Mouse (Mus musculus) testis, adult 2 months (tissue): ENCODE results near the gene Cdh15. TPM values are rescaled to one million over a fixed set of nuclear protein-coding genes. Genes with fewer than 3 reads are reported as not detected.
A peak's percentile ranks its signal among the peaks of the same experiment; 100 is the strongest.

ENCODE experiments used
- H3K27ac ChIP-seq: fragments of 200-500 bp; 2 replicates; pipeline ENCODE4 v1.5.1; 2012; ENCODE audit warnings: low read depth, low read length; ENCODE audit not compliant: control insufficient read depth, insufficient read depth
- H3K27me3 ChIP-seq: fragments of 200-500 bp; 2 replicates; pipeline ENCODE4 v1.6.1; 2012; ENCODE audit warnings: mild to moderate bottlenecking, low read length, moderate library complexity; ENCODE audit not compliant: control insufficient read depth, insufficient read depth
- H3K36me3 ChIP-seq: fragments of 200-500 bp; 2 replicates; pipeline ENCODE4 v1.6.1; 2012; ENCODE audit warnings: mild to moderate bottlenecking, low read length; ENCODE audit not compliant: control insufficient read depth, insufficient read depth
- H3K4me1 ChIP-seq: fragments of 200-500 bp; 2 replicates; pipeline ENCODE4 v1.6.1; 2012; ENCODE audit warnings: low read length; ENCODE audit not compliant: control insufficient read depth, insufficient read depth
- H3K4me3 ChIP-seq: fragments of 200-500 bp; 2 replicates; pipeline ENCODE4 v1.5.1; 2012; ENCODE audit warnings: low read depth, mild to moderate bottlenecking, low read length, moderate library complexity, mixed read lengths; ENCODE audit not compliant: control insufficient read depth
- CTCF ChIP-seq: fragments of 200-500 bp; IDR thresholded peaks from 2 replicates; pipeline ENCODE4 v1.5.1; 2012; ENCODE audit warnings: low read depth, mild to moderate bottlenecking, inconsistent platforms, low read length, moderate library complexity; ENCODE audit not compliant: control insufficient read depth, insufficient read depth, insufficient replicate concordance
- POLR2A ChIP-seq: fragments of 200-500 bp; IDR thresholded peaks from 2 replicates; pipeline ENCODE4 v1.6.1; 2012; ENCODE audit warnings: low read depth, mild to moderate bottlenecking, inconsistent platforms, low read length, moderate library complexity; ENCODE audit not compliant: control insufficient read depth
- polyA plus RNA-seq: library from polyadenylated mRNA; depleted of rRNA; stranded (reverse); fragments of >200 nt; gene quantifications from 2 replicates; pipeline ENCODE4 v1.2.3, GENCODE M21; 2012

Cdh15 gene
- polyA plus RNA-seq, 1 experiment, result 0.12 TPM

DNA sequence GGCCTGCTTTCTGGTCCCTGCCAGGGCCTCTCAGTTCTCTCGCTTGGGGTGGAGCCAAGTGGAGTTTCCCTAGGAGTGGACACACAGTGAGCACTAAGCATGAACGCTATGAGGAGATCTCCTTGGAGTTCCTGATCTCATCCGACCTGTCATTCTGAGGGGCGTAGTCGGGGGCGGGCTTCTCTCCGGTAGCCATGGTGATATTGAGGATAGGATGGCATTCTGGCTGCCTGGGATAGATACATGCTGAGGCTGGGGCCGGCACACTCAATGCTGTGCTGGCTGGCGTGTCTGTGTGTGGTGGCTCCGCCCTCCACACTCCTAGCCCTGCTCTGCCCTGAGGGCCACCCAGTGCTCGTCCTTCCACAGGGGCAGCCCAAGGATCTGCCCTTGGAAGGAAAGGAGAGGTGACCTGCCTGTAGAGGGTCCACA lies 5.6 kb downstream of the Cdh15 start:
- no peaks in the 10 kb centered on the region for H3K4me1 ChIP-seq
- TF ChIP-seq POLR2A (no peak), CTCF (no peak)
- H3K36me3 ChIP-seq, result no peaks in the 10 kb centered on the region
- H3K27ac ChIP-seq, result no peak overlapping the region
- no peak overlapping the region for H3K4me3 ChIP-seq
- H3K27me3 ChIP-seq, result no peaks in the 10 kb centered on the region

- H3K27me3 ChIP-seq, result no peaks in the 10 kb centered on the region
- no peak for TF ChIP-seq CTCF
- no peak for TF ChIP-seq POLR2A
- H3K27ac ChIP-seq, result no peak overlapping the region
- H3K4me3 ChIP-seq, result no peak overlapping the region
- H3K4me1 ChIP-seq, result no peaks in the 10 kb centered on the region
- no peaks in the 10 kb centered on the region for H3K36me3 ChIP-seq
These were observed 6.6 kb downstream of the Cdh15 start for GRCm38 (mm10) chr8:122854388-122854787.

DNA sequence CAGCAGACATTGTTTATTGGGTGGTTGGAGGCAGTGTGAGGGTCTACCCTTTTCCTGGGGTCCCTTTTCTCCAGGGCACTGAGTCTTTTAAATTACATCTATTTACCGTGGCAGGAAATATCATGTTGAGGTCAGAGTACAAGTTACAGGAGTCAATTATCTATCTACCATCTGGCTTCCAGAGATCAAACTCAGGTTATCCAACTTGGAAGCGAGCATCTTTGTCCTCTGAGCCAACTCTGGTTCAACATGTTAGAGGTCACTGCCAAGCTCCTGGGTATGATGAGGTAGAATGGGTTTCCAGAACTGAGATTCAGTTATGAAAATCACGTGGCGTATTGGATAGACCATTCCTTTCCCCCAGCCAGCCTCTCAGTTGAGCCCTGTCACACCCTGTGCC lies 7.4 kb downstream of the Cdh15 start:
- no peak overlapping the region for H3K4me3 ChIP-seq
- H3K27ac ChIP-seq, result no peak overlapping the region
- H3K4me1 ChIP-seq, result no peaks in the 10 kb centered on the region
- no peaks in the 10 kb centered on the region for H3K36me3 ChIP-seq
- TF ChIP-seq POLR2A (no peak), CTCF (no peak)
- H3K27me3 ChIP-seq, result no peaks in the 10 kb centered on the region

DNA sequence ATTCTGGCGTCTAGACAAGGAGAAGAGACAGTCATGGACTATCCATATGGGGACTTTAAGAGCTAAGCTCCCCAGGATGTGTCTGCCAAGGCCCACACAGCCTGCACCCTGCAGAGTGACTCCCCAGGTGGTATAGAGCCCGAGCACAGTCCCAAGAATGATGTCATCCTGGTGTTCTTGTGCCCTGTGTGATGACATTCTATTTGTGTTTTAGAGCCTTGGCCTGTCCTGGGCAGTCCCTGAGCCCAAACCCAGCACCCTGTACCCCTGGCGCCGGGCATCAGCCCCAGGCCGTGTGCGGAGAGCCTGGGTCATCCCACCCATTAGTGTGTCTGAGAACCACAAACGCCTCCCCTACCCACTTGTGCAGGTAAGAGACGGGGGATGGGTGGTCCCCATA lies 8.5 kb downstream of the Cdh15 start:
- Histone ChIP-seq H3K4me3 (no peak overlapping the region), H3K27me3 (no peaks in the 10 kb centered on the region), H3K36me3 (no peaks in the 10 kb centered on the region), H3K4me1 (no peaks in the 10 kb centered on the region), H3K27ac (no peak overlapping the region)
- TF ChIP-seq CTCF, result no peak

GRCm38 (mm10) chr8:122859843-122860242 lies 12.1 kb downstream of the Cdh15 start:
- TF ChIP-seq POLR2A (no peak), CTCF (no peak)
- Histone ChIP-seq H3K27ac (no peak overlapping the region), H3K36me3 (no peaks in the 10 kb centered on the region)

GRCm38 (mm10) chr8:122864719-122865129 lies 17.0 kb downstream of the Cdh15 start:
- H3K27ac ChIP-seq, result no peak overlapping the region
- no peaks in the 10 kb centered on the region for H3K27me3 ChIP-seq
- peaks cover 10% of the 10 kb centered on the region for H3K4me1 ChIP-seq
- TF ChIP-seq CTCF (no peak), POLR2A (no peak)
- H3K4me3 ChIP-seq, result peak overlapping the region; percentile 55
- no peaks in the 10 kb centered on the region for H3K36me3 ChIP-seq

More at GRCm38 (mm10) chr8:122859843-122860242, 12.1 kb downstream of the Cdh15 start:
- Histone ChIP-seq H3K4me1 (peaks cover 5% of the 10 kb centered on the region), H3K4me3 (no peak overlapping the region), H3K27me3 (no peaks in the 10 kb centered on the region)

DNA sequence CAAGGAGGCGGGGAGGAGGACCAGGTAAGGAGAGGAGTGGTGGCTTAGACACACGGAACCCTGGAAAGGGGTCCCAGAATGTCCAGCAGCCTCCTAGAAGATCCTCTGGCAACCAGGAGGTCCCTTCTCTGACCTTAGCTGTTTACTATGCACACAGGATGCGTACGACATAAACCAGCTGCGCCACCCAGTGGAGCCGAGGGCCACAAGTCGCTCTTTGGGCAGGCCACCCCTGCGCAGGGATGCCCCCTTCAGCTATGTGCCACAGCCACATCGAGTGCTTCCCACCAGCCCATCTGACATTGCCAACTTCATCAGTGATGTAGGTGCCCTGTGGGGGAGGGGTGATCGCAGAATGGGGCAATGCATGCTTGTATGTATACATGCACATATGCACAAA lies 17.7 kb downstream of the Cdh15 start:
- Histone ChIP-seq H3K27me3 (no peaks in the 10 kb centered on the region), H3K36me3 (no peaks in the 10 kb centered on the region), H3K27ac (no peak overlapping the region), H3K4me3 (no peak overlapping the region), H3K4me1 (peaks cover 13% of the 10 kb centered on the region)
- TF ChIP-seq POLR2A, result no peak
- TF ChIP-seq CTCF, result 0 out of 2 replicates have a peak, but pooled peaks have one; percentile 11

DNA sequence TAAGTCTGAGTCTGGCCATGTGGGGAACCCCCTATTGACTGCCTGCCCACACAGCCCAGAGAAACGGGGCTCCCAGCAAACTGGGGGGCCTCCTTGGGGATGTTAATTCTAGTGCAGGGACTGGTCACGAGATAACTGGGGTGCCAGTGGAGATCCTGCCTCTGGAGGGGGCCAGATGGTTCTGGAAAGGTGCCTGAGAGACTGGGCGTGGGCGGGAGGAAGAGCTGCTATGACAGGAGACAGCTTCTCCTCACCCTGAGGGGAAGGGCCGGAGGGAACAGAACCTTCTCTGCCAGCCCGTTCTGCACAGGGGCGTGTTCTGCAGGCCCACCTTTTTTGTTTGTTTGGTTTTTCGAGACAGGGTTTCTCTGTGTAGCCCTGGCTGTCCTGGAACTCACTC lies 18.5 kb downstream of the Cdh15 start:
- Histone ChIP-seq H3K4me1 (peaks cover 13% of the 10 kb centered on the region), H3K4me3 (no peak overlapping the region), H3K27ac (no peak overlapping the region), H3K27me3 (no peaks in the 10 kb centered on the region), H3K36me3 (no peaks in the 10 kb centered on the region)
- TF ChIP-seq CTCF (no peak), POLR2A (no peak)
